Mouse (Mus musculus): ENCODE data around the gene Upf1.
A peak's percentile ranks its signal among the peaks of the same experiment; 100 is the strongest.

The Upf1 gene

DNA sequence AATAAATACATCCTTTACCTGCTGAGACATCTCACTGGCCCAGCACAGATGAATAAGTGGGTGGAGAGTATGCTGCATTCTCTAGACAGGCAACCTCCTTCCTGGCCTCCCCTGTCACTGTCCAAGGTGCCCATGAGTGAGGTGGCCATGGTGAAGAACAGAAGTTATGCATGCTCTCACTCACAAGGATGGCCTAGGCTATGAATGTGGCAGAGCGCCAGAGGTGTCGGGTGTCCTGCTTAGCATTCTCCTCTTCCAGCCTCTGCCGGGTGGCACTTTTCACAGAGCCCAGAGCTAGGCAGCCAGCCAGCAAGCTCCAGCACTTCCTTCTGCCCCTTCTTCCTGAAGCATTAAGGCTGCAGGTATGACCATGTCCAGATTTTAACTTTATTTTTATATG is 6.3 kb upstream of the Upf1 start:
- no peak for DNase-seq (ENCODE audit: low read depth, low spot score)

DNA sequence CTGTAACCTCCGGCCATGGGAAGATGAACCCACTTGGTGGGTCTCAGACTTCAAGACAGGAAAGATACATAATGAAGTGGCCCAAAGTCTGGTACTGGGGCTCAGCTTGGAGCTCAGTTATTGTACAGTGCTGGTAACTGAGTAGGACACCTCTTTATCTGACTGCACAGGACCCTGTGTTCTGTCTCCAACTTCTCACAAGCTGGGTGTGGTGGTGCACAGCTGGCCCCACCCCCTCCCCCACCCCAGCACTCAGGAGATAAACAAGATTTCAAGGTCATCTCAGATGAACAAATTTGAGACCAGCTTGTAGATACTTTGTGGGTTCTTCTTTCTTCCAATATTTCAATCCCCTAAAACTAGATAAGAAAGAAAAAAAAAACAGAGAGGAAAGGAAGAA is 3.0 kb upstream of the Upf1 start:
- no peak for DNase-seq (ENCODE audit: low read depth, low spot score)

DNA sequence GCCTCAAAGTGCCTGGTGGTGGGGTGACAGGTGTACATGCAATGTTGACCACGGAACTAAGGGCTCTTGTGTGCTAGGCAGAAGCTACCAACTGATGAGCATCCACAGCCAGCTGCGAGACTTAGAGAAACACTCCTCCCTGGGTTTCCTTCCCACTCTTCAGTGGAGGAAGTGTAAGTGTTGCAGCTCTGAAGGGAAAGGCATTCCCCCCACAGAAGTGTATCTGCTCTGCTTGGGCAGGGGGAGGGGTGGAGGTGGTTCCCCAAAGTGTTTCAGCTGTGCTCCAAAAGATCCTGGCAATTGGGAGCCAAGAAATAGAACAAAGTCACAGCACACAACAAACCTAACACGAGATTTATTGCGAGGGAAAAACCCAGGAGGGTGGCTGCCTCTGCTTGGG is 926 bp upstream of the Upf1 start:
- DNase-seq (ENCODE audit: low read depth, low spot score): no peak

DNA sequence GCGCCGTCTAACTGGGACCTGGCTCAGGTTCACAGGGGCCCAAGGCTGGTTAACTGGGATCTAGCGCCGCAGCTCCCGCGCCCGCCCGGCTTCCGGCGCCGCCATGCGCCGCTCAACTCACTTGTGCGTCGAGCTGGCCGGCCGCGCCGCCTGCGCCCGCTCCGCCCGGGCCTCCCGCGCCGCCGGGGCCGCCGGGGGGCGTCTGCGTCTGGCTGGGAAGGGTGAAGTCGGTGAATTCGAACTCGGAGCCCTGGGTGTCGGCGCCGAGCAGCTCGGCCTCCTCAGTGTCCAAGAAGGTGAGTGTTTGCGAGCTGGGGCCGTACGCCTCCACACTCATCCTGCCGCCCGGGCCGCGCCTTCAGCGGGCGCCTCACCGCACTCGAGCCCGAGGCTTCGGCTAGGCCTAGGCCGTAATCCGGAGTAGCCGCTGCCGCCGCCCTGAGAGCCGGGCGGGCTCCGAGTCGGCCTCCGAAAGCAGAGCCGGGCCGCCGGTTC is 374 bp downstream of the Upf1 start:
- DNase-seq (ENCODE audit: low read depth, low spot score): peak; percentile 68

DNA sequence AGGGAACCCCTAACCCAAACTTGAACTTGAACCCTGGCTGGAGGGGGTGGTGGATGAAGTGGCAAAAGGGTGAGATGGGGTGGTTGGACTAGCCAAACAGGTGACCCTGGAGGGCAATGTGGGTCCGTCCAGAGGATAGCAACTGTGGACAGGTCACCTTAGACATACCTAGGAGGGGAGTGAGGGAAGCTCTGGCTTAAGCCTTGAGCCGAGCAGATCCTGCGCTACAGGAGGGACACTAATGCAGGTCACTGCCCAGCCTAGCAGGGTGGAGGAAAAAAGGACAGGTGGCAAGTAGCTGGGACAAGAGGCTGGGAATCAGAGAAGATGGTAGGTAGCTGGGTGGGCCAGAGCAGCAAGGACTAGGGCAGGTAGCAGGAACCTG is 1.1 kb downstream of the Upf1 start:
- DNase-seq (ENCODE audit: low read depth, low spot score): no peak

DNA sequence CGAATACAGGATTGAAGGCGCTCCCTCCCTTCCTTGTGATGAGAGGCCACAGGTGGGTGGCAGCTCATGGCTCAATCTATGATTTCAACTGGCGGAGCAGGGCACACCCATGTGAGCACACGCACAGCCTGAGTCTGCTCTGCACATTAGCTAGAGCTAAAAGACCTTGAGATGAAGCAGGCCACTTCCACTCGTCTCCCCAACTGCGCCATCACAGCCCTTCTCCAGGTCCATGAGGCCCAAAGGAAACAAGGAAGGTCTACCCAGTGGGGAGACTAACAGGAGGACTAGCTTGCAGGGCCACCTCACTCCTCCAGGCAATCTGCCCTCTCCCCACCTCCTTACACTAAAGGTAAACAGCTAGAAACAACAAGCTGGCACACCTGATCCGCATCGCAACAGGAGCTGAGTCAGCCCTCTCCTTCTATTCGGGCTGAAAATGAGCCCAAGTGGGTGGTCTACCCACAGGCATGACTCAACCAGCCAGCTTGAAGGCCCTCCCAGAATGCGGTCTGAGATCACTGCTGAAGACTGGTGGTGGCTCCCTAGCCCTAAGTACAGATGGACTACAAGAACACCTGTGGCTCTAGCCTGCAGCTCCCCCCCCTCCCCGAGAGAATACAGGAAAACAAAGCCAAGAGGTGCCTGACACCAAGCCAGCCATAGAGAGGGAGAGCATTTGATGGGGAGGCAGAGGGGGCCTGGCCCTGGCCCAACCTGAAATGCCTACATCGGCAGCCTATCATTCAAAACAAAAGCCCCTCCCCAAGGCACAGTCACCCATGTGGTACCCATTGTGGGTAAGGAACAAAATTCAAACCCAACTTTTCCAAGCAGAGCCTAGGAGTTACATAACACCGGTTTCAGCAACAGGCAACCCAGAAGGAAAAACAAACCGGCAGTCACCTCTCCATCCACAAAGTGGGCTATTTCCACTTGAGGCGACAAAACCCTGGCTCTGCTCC is 1.8 kb downstream of the Upf1 start:
- DNase-seq (ENCODE audit: low read depth, low spot score): peak; percentile 31

DNA sequence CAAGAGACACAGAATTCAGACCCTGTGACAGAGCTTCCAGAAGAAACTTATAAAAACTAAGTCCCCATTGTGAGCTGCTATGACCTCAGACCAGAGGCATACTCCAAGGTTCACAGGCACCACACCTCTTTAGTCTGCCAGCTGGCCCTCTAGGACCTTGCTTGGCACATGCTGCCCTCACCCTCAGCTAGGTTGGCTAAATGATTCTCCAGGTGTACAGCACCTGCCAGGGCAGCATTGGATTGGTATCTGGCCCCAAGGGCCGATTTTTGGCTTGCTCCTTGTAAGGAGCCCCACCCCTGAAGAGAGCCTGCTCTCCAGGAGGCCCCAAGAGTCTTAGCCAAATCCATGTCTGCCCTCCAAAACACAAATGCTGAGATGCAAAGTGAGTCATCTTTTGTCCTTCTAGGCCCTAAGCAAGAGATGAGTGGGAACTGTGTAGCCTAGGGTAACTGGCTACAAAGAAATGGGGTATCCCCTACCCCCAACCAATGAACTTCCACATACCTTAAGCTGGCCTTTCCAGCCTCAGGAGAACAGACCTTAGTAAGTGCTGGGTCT is 5.1 kb downstream of the Upf1 start:
- no peak for DNase-seq (ENCODE audit: low read depth, low spot score)

DNA sequence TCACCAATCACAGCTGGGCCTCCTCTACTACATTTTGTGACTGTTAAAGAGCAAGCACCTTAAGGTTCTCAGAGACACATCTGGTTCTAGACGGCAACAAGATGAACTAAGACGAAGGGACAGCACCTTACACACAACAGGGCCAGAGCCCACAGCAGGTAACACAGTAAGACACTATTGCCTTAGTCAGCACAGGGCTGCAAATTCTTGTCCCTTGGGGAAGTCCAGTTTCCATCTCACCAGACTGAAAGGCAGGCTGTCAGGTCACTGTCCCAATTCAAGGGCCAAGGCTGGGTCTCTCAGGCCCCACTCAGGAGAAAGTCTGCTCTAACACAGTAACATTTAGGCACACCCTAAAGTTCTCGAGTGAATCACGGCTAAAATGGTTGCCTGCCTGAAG is 5.6 kb downstream of the Upf1 start:
- DNase-seq (ENCODE audit: low read depth, low spot score): no peak

DNA sequence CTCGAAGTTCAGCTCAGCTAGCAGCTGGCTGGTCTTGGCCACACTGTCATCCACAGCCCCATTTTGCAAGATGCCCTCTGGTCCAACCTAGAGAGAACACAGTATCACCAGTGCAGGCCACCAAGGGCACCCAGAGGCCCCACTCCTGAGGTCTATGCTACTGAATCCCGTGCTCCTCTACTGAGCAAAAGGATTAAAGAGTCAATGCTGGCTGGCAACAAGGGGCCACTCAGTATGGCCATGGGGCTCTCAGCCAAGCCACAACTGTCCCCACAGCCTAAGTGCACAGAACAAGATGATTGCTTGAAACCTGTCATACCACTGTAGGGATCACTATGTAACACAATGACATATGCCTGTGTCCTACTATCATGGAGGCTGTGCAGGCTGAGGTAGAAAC is 8.8 kb downstream of the Upf1 start:
- no peak for DNase-seq (ENCODE audit: low read depth, low spot score)

DNA sequence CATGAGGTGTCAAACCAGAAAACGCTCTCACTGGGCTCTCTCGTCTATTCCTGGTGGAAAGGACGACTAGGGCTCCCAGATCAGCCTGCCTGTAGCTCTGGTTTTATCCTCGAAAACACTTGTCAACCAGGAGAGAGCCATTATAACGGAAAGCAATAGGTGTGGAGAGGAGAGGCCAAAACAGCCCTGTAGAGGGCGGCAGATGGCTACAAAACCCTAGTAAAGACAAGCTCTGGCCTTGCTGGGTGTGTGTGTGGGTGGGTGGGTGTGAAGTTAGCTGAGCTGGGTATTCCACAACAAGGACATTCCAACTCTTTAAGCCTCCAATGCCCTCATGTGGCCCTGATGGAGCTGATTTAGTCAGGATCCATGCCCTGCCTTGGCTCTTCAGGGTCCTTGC is 9.4 kb downstream of the Upf1 start:
- DNase-seq (ENCODE audit: low read depth, low spot score): peak; percentile 38

DNA sequence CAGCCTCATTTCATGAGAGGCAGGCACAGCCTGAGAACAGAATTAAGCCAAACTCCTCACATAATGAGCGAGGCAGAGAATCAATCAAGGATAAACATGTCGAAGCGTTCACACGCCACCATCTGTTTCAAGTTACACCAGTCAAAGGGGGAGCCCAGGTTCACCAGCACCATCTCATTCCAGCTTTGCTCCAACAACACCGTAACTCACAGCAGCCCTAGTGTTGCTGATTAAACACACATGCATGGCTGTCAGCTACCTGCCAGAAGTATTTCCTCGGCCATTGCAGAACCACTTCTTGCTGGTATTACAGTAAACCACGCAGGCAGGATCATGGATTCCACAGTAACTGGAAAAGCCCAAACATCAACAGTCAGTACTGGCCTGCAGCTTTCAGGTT is 10.0 kb downstream of the Upf1 start:
- no peak for DNase-seq (ENCODE audit: low read depth, low spot score)

DNA sequence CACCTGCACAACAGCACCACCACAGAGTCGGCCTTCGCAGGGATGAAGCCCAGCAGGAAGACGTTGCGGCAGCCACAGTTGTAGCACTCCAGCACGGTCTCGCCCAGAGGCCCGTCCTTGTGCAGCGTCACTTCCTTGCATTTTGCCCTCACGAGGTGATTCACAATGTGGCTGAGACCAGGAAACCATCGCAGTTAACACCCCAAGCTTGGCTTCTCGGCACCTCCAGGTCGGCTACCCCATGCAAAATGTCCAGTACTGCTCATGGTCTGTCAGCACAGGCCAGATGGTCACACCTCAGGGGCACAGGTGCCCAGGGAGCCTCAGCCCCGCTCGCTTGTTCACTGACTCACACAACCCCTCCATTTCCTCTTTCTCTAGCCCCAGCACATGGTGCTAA is 11.1 kb downstream of the Upf1 start:
- DNase-seq (ENCODE audit: low read depth, low spot score): no peak

DNA sequence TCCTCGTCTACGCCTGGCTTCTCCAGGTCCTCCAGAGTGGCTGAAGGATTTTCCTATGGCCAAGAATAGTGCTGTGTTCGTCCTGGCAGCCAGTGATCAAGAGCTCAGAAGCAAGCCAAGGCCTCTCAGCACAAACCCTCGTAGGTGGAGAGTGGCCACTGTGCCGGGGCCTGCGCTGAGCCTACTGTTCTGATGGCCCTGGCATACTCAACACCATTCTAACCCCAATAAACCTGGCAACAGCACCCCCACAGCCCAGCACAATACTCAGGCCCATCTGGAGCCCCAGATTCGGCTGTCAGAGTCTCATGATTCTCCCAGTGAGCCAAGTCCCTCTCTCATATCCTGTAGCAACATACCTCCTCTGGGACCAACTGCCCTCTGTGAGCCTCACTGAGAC is 12.4 kb downstream of the Upf1 start:
- DNase-seq (ENCODE audit: low read depth, low spot score): no peak

DNA sequence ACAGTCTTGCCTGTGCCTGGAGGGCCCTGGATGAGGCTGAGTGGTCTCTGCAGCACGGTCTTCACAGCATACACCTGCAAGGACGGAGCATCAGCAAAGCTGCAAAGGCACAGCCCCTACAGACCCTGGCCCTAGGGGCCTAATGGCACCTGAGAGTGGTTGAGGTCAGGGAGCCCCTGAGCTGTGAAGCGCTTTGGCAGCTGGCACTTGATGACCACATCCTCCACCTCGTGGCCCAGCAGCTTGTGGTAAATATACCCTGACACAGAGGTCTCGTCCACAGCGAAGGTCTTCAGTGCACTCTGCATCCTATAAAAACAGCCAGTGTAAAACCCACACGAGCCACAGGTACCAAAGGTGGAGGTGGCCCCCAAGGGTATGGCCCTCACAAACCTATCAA is 14.1 kb downstream of the Upf1 start:
- DNase-seq (ENCODE audit: low read depth, low spot score): no peak

DNA sequence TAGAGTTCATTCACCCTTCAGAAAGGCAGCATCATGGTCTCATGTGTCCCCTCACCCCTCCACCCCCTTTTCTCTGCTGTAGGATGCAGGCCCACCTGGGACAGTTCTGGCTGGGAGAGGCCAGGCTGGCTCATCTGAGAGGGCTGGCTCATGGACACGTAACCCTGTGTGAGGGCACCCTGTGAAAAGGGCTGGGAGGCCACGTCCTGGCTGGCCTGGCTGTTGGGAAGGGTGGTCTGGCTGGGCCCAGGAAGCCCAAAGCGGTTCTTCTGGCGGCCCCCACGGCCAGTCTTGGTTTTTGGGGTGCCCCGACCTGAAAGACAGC is 20.2 kb downstream of the Upf1 start:
- no peak for DNase-seq (ENCODE audit: low read depth, low spot score)

DNA sequence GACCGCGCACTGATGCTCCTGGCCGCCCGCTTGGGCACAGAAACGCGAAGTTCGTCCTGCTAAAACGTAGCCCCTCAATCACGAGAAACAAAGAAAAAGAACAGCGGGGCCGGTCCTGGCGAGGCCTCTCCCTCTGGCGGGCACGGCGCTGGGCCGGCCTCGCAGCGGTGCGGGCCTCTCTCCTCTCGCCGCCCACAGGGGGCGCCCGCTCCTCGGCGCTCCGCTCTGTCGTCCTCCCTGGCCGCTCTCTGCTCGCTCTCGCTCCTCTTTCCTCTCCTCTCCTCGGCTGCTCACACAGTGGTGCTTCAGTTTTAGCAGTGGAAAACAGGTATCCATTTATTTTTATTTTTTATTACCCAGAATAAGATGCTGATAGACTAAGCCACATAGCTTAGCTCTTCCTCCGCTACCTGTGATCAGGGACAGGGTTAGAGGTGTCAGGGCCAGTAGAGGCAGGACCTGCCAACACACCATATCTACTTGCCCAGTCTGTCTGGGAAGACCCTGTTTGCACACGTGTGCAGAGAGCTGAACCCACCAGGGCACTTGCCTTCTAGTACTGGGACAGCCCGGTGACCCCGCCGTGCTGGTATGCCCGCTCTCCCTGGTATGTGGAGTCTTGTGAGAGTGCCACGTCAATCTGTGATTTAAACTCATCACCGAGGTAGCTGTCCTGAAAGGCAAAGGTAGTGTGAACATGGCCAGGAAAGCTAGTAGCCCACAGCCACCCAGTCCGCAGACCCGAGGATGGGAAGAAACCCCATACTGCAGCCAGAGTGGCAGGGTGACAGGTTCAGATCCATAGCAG is 20.8 kb downstream of the Upf1 start:
- DNase-seq (ENCODE audit: low read depth, low spot score): no peak

DNA sequence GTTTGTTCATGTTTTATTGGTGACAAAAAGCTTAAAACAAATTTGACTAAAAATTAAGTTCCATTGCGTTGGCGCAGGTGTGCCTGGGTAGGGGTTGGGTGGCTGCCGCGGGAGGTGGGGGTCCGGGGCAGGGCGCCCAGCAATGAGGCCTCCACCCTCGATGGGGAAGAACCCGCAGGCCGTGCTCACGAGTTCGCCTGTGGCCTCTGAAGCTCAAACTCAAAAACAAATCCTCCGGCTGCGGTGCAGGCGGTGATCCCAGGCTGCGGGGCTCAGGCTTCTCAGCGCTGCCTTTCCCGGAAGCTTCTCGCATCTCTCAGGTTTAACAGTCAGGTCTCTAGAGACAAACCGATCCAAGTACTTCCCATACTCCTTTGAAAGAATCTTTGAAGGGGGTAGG is 21.6 kb downstream of the Upf1 start:
- DNase-seq (ENCODE audit: low read depth, low spot score): no peak

DNA sequence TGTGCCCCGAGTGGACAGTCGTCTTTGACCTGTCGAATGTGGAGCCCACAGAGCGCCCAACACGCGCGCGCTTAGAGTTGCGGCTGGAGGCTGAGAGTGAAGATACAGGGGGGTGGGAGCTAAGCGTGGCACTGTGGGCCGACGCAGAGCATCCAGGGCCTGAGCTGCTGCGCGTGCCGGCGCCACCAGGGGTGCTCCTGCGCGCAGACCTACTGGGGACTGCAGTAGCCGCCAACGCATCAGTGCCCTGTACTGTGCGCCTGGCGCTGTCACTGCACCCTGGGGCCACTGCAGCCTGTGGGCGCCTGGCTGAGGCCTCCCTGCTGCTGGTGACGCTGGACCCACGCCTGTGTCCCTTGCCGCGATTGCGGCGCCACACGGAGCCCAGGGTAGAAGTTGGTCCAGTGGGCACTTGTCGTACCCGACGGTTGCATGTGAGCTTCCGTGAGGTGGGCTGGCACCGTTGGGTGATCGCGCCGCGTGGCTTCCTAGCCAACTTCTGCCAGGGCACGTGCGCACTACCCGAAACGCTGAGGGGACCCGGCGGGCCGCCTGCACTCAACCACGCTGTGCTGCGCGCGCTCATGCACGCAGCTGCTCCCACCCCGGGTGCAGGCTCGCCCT is 22.2 kb downstream of the Upf1 start:
- DNase-seq (ENCODE audit: low read depth, low spot score): no peak

DNA sequence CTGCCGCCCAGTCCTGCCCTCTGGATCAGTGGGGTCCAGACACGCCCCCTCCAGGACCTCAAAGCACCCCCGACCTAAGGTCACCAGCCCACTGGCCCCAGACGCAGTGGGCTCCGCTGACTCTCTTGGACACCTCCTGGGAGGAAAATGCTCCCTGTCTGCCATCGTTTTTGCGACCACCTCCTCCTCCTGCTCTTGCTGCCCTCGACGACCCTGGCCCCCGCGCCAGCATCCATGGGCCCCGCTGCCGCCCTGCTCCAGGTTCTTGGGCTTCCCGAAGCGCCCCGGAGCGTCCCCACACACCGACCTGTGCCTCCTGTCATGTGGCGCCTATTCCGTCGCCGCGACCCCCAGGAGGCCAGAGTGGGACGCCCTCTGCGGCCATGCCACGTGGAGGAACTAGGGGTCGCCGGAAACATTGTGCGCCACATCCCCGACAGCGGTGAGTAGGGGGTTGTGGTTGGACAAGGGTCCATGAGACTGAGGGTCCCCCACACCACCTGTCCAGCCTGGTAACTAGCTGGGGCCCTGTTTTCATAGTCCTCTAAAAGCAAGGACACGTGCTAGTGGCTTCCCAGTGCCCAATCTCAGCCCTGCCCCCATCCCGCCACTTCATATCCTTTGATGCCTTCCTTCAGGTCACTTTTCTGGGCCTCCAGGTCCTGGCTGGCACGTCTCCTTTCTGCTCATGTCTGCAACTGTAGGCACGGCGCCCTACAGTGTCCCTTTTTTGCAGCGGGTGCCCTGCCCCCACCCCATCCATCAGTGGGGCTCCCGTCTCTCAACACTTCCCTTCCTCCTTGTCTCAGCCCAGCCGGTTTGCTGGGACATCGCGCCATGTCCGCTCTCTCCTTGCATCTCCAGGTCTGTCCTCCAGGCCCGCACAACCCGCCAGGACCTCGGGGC is 23.0 kb downstream of the Upf1 start:
- no peak for DNase-seq (ENCODE audit: low read depth, low spot score)

DNA sequence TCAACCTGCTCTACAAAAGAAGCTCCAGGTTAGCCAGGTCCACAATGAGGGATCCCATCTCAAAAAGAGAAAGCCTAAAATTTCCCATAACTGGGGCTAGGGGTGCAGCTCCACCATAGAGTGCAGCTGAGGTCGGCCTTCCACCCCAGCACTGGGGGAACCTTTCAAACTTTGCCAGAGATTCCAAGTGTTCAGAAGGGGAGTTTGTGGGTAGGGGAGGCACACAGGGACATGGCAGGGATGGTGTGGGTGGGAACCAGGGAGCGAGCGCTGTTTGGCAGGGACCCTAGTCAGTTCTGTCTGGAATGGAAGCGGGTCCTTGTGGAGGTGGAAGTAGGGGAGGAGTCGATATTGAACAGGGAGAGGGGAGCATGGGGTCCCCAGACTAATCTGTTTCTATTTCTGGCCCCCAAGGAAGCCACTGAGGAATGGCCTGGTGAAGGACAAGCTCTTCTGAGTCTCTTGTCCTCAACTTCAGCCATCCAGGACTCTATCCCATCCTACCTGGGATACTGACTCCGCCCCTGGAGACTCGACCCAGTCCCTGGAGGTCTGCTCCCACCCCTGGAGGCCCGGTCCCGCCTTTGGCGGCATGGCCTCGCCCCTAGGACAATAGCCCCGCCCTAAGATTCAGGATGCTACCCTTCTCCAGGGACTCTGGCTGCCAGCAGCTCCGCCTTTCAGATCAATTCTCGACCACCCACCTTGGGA is 23.8 kb downstream of the Upf1 start, which contains the start of gene Gdf1:
Gene Gdf1 (plus strand): TSS at position 694 of the 711 bp plus-strand sequence.
- DNase-seq (ENCODE audit: low read depth, low spot score): no peak
